Mouse (Mus musculus): ENCODE measurements around the gene Cdk14. TPM values are rescaled to one million over a fixed set of nuclear protein-coding genes. Genes with fewer than 3 reads are reported as not detected.

Cdk14 gene
- polyA plus RNA-seq, 1 experiment, result 6.9 TPM

DNA sequence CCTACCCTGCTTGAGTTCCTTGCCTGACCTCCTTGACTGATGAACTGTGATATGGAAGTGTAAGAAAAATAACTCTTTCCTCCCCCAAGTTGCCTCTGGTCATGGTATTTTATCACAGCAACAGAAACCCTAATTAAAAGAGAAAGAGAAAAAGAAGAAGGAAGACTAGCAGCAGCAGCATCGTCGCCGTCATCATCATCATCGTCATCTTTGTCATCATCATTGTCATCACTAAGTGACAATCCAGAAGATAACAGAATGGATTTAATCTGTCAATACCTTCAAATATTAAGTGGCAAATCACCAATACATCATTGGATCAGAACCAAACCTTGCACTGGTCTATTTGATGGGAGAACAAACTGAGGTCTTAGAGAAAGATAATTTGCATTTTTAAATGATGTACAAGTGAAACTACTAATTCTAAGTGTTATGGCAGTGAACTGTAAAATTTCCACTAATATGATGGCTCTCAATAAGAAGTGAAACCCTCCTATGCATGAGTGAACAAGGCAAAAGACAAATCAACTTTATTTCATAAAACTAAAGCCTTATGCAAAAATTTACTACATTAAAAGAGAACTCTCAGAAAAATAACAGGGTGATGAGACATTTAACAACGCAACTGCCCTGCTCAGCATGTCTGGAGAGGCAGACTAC lies 225.4 kb downstream of the Cdk14 start:
- no peak for DNase-seq (ENCODE audit: low spot score)

DNA sequence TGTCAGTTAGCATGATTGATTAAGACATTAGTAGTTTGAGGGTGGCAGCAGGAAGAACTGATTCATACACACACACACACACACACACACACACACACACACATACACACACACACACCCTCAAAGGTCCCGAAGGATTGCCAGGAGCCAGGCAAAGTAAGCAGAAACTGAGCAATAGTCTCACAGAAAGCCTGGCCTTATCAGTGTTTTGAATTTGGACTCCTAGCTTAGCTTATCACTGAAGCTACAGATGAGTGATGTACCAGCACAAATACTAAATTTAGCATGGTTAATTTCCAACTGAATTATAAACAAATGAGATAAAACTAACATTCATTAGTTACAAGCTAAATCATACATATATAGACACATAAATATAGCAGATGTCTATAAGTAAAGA lies 230.5 kb downstream of the Cdk14 start:
- no peak for DNase-seq (ENCODE audit: low spot score)

GRCm38 (mm10) chr5:5185987-5186742 lies 233.9 kb downstream of the Cdk14 start:
- DNase-seq (ENCODE audit: low spot score), result no peak

DNA sequence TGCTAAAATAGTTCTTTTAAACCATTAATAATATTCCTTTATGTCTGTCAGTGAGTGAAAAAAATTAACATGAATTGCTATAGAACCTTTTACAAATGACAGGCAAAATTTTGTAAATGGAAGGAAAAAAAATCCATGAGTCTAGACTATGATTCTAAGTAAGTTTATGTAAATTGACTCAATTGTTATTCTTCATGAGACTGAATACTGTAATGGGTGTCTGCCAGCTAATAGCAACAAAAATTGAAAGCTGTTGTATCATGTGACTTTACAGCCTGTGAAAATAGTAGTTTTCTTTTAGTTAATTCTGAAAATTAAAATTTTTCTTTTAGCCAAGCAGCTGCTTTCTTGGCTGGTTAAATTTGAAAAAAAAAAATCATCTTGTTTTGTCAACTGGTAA lies 234.6 kb downstream of the Cdk14 start:
- no peak for DNase-seq (ENCODE audit: low spot score)

GRCm38 (mm10) chr5:5180711-5181110 lies 239.4 kb downstream of the Cdk14 start:
- no peak for DNase-seq (ENCODE audit: low spot score)

GRCm38 (mm10) chr5:5180311-5180710 lies 239.8 kb downstream of the Cdk14 start:
- DNase-seq (ENCODE audit: low spot score), result no peak

- DNase-seq (ENCODE audit: low spot score), result no peak
Observed at GRCm38 (mm10) chr5:5176052-5176451, 244.1 kb downstream of the Cdk14 start.

GRCm38 (mm10) chr5:5175611-5176010 lies 244.5 kb downstream of the Cdk14 start:
- no peak for DNase-seq (ENCODE audit: low spot score)

GRCm38 (mm10) chr5:5175090-5175489 lies 245.0 kb downstream of the Cdk14 start:
- no peak for DNase-seq (ENCODE audit: low spot score)

- DNase-seq (ENCODE audit: low spot score), result no peak
Observed at GRCm38 (mm10) chr5:5166086-5166485, 254.0 kb downstream of the Cdk14 start.

DNA sequence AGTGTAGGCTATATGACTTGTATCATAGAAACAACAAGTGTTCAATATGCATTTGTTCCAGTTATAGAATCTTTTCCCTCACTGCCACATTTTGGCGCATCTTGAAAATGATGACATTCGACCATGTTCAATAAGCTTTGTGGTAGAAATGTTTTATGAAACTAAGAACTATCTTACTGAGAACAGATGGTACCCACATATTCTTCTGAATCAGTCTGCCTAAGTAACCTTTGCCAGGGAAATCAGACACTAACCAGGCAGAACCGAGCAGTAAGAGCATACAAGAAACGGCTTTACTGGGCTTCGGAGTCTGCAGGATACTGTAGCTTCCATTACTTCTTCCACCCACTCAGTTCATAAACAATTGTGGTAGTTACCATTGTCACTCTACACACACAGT lies 255.8 kb downstream of the Cdk14 start:
- DNase-seq (ENCODE audit: low spot score), result no peak

DNA sequence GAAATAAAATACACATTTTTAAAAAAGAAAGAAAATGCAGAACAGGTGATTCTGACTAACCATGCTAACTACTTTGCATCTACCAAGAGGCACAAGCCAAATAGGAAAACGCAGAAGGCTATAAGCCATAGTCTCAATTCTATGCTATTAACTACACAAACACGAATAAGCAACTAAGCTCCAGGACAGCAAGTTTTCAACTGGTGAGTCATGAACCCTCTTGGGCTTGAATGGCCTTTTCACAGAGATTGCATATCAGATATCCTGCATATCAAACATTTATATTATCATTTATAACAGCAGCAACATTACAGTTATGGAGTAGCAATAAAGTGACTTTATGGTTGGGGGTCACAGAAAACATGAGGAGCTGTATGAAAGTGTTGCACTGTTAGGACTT lies 256.3 kb downstream of the Cdk14 start:
- DNase-seq (ENCODE audit: low spot score), result no peak

- DNase-seq (ENCODE audit: low spot score), result no peak
Observed at GRCm38 (mm10) chr5:5159521-5159920, 260.6 kb downstream of the Cdk14 start.

DNA sequence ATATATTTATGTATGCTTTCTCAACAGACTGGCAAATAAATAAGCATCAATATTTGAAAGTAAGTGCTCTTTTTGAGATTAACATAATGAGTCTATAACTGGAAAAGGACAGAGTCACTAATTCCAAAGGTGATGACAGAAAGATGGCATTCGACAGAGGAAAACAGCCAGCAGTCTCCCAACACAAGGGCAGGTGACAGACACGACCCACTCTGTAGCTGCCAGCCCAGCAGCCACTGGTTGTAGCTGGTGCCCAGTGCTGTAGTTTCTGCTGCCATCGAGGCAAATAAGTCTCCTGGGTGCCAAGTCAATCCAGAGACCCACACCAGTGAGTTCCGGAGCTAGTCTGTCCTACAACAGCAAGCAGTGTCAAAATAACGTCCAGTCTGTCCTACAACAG lies 280.3 kb downstream of the Cdk14 start:
- no peak for DNase-seq (ENCODE audit: low spot score)

- DNase-seq (ENCODE audit: low spot score), result no peak
Observed at GRCm38 (mm10) chr5:5134905-5135511, 285.1 kb downstream of the Cdk14 start.

- DNase-seq (ENCODE audit: low spot score), result no peak
Observed at GRCm38 (mm10) chr5:5134143-5134904, 285.8 kb downstream of the Cdk14 start.

- no peak for DNase-seq (ENCODE audit: low spot score)
Observed at GRCm38 (mm10) chr5:5128852-5129251, 291.3 kb downstream of the Cdk14 start.

DNA sequence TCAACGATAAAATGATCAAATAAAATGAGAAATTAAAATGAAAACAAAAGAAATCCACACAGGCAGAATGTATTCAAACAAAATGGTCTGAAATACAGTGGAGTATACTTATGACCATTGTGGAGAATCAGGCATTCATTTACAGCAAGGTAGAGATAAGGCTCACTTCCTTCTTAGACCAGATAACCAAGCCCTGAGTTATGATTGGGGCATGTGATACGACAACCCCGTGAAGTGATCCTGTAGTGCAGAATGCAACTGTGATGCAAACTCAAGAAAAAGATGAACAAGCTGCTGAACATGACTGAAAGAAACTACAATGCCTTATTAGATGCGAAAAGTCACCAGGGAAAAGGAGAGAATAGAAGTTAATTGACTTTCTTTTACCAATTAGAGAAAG lies 295.5 kb downstream of the Cdk14 start:
- DNase-seq (ENCODE audit: low spot score), result no peak

DNA sequence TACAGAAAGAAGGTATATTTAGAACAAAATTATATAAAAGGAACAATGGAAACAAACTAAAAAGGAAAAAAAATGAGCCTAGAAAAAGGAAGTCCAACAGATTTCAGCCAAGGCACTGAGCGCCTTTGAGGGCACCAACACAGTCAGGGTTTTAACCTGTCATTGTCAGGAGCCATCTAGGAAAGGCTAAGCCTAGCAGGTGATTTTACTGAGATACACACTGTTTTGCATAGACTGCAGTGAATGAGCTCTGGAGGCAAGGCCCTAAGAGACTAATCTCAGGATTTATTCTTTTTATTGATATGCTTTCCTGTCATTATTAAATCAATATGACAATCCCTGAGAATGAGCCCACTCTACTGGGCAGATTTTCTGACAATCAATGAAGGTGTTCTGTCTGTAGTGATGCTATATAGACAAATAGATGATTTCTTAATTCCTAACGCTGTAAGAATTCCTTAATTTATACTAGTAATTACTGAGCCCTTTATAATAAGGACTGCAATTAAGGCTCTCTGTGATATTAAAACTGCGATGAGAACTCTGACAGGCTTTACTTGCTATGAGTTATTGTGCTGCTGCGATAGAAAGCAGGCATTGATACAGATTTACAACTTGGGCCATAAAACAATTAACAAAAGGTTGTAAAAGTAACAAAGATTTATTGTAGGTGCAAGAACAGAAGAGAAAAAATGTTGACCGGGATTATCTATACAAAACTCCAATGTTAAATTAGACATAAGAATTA lies 303.2 kb downstream of the Cdk14 start:
- DNase-seq (ENCODE audit: low spot score), result no peak

DNA sequence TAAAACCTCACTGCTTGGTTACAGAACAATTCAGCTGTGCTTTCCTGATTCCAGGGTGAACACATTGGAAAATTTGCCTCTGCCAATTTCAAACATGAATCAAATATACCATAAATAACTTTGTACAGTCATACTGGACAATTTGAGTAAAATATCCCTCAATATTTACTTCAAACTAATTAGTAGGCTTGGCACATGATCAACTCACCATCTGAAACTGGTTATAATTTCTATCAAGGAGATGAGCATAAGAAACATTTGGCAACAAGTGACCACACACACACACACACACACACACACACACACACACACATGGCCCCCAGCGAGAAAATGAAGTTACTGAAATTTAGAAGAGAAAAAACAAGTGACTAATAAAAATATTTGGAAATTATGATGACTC lies 304.6 kb downstream of the Cdk14 start:
- no peak for DNase-seq (ENCODE audit: low spot score)

- no peak for DNase-seq (ENCODE audit: low spot score)
Observed at GRCm38 (mm10) chr5:5109621-5110020, 310.5 kb downstream of the Cdk14 start.

DNA sequence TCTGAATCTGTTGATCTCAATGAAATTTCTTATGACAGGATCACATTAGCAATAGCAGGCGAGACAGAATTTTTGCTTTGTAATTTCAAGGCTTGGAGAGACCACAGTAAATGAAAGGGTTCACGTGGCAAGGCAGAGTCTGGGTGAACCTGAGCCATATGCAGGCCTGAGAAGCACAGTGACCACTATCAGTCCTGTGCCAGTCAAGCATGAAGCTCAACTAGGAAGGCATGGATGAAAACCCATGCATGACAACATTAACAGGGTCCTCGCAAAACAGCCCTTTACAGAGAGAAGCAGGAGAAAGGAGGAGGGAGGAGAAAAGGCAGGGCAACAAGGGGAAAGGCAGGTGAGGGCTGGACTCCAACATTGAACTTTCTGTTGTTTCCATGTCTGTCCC lies 311.1 kb downstream of the Cdk14 start:
- DNase-seq (ENCODE audit: low spot score), result no peak

Measured in urinary bladder, adult 2 months (tissue).